ENCODE assay signal across 16 mouse cellular contexts in genomic region chr11:114671147-114671546, GRCm38 (mm10). TPM values are rescaled to one million over a fixed set of nuclear protein-coding genes. Genes with fewer than 3 reads are reported as not detected.
DNase-seq lines count a peak whose midpoint lies in the region; ATAC-seq and TF ChIP-seq lines count a peak whose summit lies in the region.
"Had no signal": no experiment of that assay in that cellular context is flagged by ENCODE, and none has a peak within 500 bp of the region (broad histone marks: within the 10 kb centered on the region; RNA-seq: fewer than 3 reads in every experiment).

No protein-coding gene starts in this region.

- no peak overlapping the region for H3K4me3 ChIP-seq in forebrain, embryonic 14.5 days (ENCODE audit: low read depth, low read length)
- no peak overlapping the region for H3K4me3 ChIP-seq in forebrain, embryonic 16.5 days (replicated peaks; ENCODE audit: low read length)
- H3K4me3 ChIP-seq in limb, embryonic 13.5 days: no peak overlapping the region
- no peak overlapping the region for H3K4me3 ChIP-seq in limb, embryonic 10.5 days
- peak overlapping the region in 1 of 2 experiments; percentile 99; a peak in 2 of 4 replicates for H3K4me3 ChIP-seq in ES-E14 (ENCODE audit: insufficient read depth in 1 of 2, low read depth in 1 of 2, low read length in 2 of 2, poor library complexity in 1 of 2, severe bottlenecking in 1 of 2)
- no peak overlapping the region for H3K4me3 ChIP-seq in liver, embryonic 15.5 days (replicated peaks)

- no peak for DNase-seq in forebrain, embryonic 14.5 days (ENCODE audit: low spot score)
- DNase-seq in limb, embryonic 10.5 days (ENCODE audit: low spot score): no peak
- no peak for DNase-seq in ES-E14 (ENCODE audit: low read depth, low spot score)
- no peak for DNase-seq in gastrocnemius, adult 8-10 months (ENCODE audit: low spot score in 2 of 2)
- no peak for DNase-seq in adrenal gland, postnatal 36 days
- DNase-seq: B cell, adult 2 months; cerebellum, adult 11 months; gastrocnemius, postnatal 14 days; heart, postnatal 14 days; lung, postnatal 36 days had no signal

- no peaks in the 10 kb centered on the region for H3K9me3 ChIP-seq in forebrain, embryonic 14.5 days (replicated peaks; ENCODE audit: control insufficient read depth, low read length)
- no peaks in the 10 kb centered on the region for H3K9me3 ChIP-seq in forebrain, embryonic 16.5 days (ENCODE audit: control insufficient read depth, low read length)
- H3K9me3 ChIP-seq in limb, embryonic 13.5 days: no peaks in the 10 kb centered on the region
- no peaks in the 10 kb centered on the region for H3K9me3 ChIP-seq in limb, embryonic 10.5 days (replicated peaks)
- H3K9me3 ChIP-seq in ES-E14 (ENCODE audit: control insufficient read depth, insufficient read depth, low read depth, low read length): no peaks in the 10 kb centered on the region
- no peaks in the 10 kb centered on the region for H3K9me3 ChIP-seq in liver, embryonic 15.5 days (replicated peaks)

- peaks cover 41% of the 10 kb centered on the region for H3K36me3 ChIP-seq in forebrain, embryonic 14.5 days (ENCODE audit: control insufficient read depth, insufficient read depth, low read length)
- peaks cover 22% of the 10 kb centered on the region for H3K36me3 ChIP-seq in forebrain, embryonic 16.5 days (ENCODE audit: control insufficient read depth, insufficient read depth)
- peaks cover 45% of the 10 kb centered on the region for H3K36me3 ChIP-seq in limb, embryonic 13.5 days
- peaks cover 49% of the 10 kb centered on the region for H3K36me3 ChIP-seq in limb, embryonic 10.5 days
- H3K36me3 ChIP-seq in ES-E14 (ENCODE audit: control insufficient read depth, insufficient read depth, low read length, poor library complexity, severe bottlenecking): peaks cover 49% of the 10 kb centered on the region
- H3K36me3 ChIP-seq in liver, embryonic 15.5 days (replicated peaks): peaks cover 41% of the 10 kb centered on the region

- no peak for ATAC-seq in forebrain, embryonic 14.5 days
- ATAC-seq in forebrain, embryonic 16.5 days: no peak
- ATAC-seq in limb, embryonic 13.5 days (ENCODE audit: low FRiP score, low read depth): no peak
- no peak for ATAC-seq in liver, embryonic 15.5 days (ENCODE audit: insufficient read depth)
- ATAC-seq: activated CD4-positive, CD25-positive, alpha-beta regulatory T cell, adult 4 months; midbrain, embryonic 16.5 days had no signal

- H3K27me3 ChIP-seq in forebrain, embryonic 14.5 days (replicated peaks; ENCODE audit: control insufficient read depth, insufficient read depth, low read length): no peaks in the 10 kb centered on the region
- no peaks in the 10 kb centered on the region for H3K27me3 ChIP-seq in forebrain, embryonic 16.5 days (replicated peaks; ENCODE audit: control insufficient read depth, insufficient read depth, low read length)
- 0 out of 2 replicates have a peak, but pooled peaks cover 4% of the 10 kb centered on the region for H3K27me3 ChIP-seq in limb, embryonic 13.5 days
- peaks cover 11% of the 10 kb centered on the region for H3K27me3 ChIP-seq in limb, embryonic 10.5 days (ENCODE audit: low read depth, poor library complexity, severe bottlenecking)
- H3K27me3 ChIP-seq in liver, embryonic 15.5 days: peaks cover 13% of the 10 kb centered on the region

- 90% methylated on average over 5 of the region's 5 CpGs for WGBS in forebrain, embryonic 14.5 days
- WGBS in forebrain, embryonic 16.5 days: 95% methylated on average over 5 of the region's 5 CpGs
- WGBS in limb, embryonic 13.5 days: 88% methylated on average over 5 of the region's 5 CpGs
- 92% methylated on average over 5 of the region's 5 CpGs for WGBS in limb, embryonic 10.5 days
- WGBS in liver, embryonic 15.5 days (ENCODE audit: insufficient replicate concordance): 76% methylated on average over 5 of the region's 5 CpGs

- H3K4me2 ChIP-seq in forebrain, embryonic 14.5 days (ENCODE audit: low read length): no peak overlapping the region
- no peak overlapping the region for H3K4me2 ChIP-seq in forebrain, embryonic 16.5 days (ENCODE audit: low read length)
- H3K4me2 ChIP-seq in limb, embryonic 13.5 days (replicated peaks): 0 out of 2 replicates have a peak overlapping the region, but pooled peaks have one; percentile 92
- H3K4me2 ChIP-seq in liver, embryonic 15.5 days: peak overlapping the region; percentile 83; the same call in 1 of the 2 replicates

- no peak overlapping the region for H3K27ac ChIP-seq in forebrain, embryonic 14.5 days (ENCODE audit: low read depth, low read length)
- H3K27ac ChIP-seq in forebrain, embryonic 16.5 days (ENCODE audit: low read length): no peak overlapping the region
- no peak overlapping the region for H3K27ac ChIP-seq in limb, embryonic 13.5 days
- H3K27ac ChIP-seq in limb, embryonic 10.5 days: no peak overlapping the region
- H3K27ac ChIP-seq in ES-E14 (ENCODE audit: insufficient read depth, low read depth, low read length, poor library complexity, severe bottlenecking): peak overlapping the region; percentile 55; the same call in 1 of the 2 replicates
- 0 out of 2 replicates have a peak overlapping the region, but pooled peaks have one; percentile 80 for H3K27ac ChIP-seq in liver, embryonic 15.5 days (replicated peaks)
- H3K27ac ChIP-seq: kidney, postnatal 0 days had no signal

- H3K9ac ChIP-seq in forebrain, embryonic 14.5 days (ENCODE audit: low read length): 0 out of 2 replicates have a peak overlapping the region, but pooled peaks have one; percentile 91
- no peak overlapping the region for H3K9ac ChIP-seq in forebrain, embryonic 16.5 days (replicated peaks; ENCODE audit: low read depth, low read length)
- H3K9ac ChIP-seq in limb, embryonic 13.5 days: no peak overlapping the region
- peak overlapping the region; percentile 100 for H3K9ac ChIP-seq in ES-E14 (ENCODE audit: insufficient read depth, low read depth, low read length, poor library complexity, severe bottlenecking)
- no peak overlapping the region for H3K9ac ChIP-seq in liver, embryonic 15.5 days

- peaks cover 19% of the 10 kb centered on the region for H3K4me1 ChIP-seq in forebrain, embryonic 14.5 days (ENCODE audit: control insufficient read depth, insufficient read depth, low read length)
- peaks cover 31% of the 10 kb centered on the region for H3K4me1 ChIP-seq in forebrain, embryonic 16.5 days (replicated peaks; ENCODE audit: control insufficient read depth, insufficient read depth, low read length)
- H3K4me1 ChIP-seq in limb, embryonic 13.5 days: peaks cover 34% of the 10 kb centered on the region
- H3K4me1 ChIP-seq in limb, embryonic 10.5 days: peaks cover 53% of the 10 kb centered on the region
- H3K4me1 ChIP-seq in ES-E14 (ENCODE audit: control insufficient read depth in 2 of 2, insufficient read depth in 2 of 2, low read length in 2 of 2, poor library complexity in 1 of 2): peaks cover 0 to 25% of the 10 kb centered on the region in 2 experiments; a peak in 2 of 4 replicates
- peaks cover 51% of the 10 kb centered on the region for H3K4me1 ChIP-seq in liver, embryonic 15.5 days (replicated peaks)

- in situ Hi-C loops in ES-E14 (cut with MboI; ENCODE audit: low sequenced_read_pairs in 2 of 2, unreplicated experiment in 2 of 2): no loop called here

TF ChIP-seq in ES-E14, 5 proteins besides CTCF, POLR2A, EP300 and RAD21:
- TF ChIP-seq CHD2 (IDR thresholded peaks at IDR 0.05; ENCODE audit: low read depth, low read length) (no peak), MAFK (IDR thresholded peaks at IDR 0.05; ENCODE audit: insufficient read depth, low read depth, low read length) (no peak), ZC3H11A (IDR thresholded peaks at IDR 0.05; ENCODE audit: borderline replicate concordance, low read depth, low read length) (no peak), ZNF384 (IDR thresholded peaks at IDR 0.05; ENCODE audit: low read depth, low read length) (no peak), HCFC1 (IDR thresholded peaks at IDR 0.05; ENCODE audit: borderline replicate concordance, insufficient read depth, low read length) (no peak)

RNA-seq across cellular contexts. Expression of gene Rpl38, which starts 2.8 kb away (rescaled TPM):
- 739 and 915 TPM in 2 replicates for polyA plus RNA-seq in forebrain, embryonic 14.5 days (2014; fragmentation: Nextera tagmentation; extraction: Ambion mirVana)
- polyA plus RNA-seq in forebrain, embryonic 16.5 days (2015; fragmentation: Nextera tagmentation; extraction: Ambion mirVana): 637 and 697 TPM in 2 replicates
- 966 and 986 TPM in 2 replicates for polyA plus RNA-seq in limb, embryonic 13.5 days (2015; fragmentation: Nextera tagmentation; extraction: Ambion mirVana)
- polyA plus RNA-seq in limb, embryonic 10.5 days (2016; fragmentation: Nextera tagmentation; extraction: Ambion mirVana): 966 and 1,201 TPM in 2 replicates
- 2,560 and 3,102 TPM in 2 replicates for total RNA-seq in ES-E14 (2012; rRNA removed)
- 503 and 662 TPM in 2 replicates for polyA plus RNA-seq in liver, embryonic 15.5 days (2015; fragmentation: Nextera tagmentation; extraction: Ambion mirVana)
- total RNA-seq in gastrocnemius, adult 8-10 months (2022): 100 to 1,000 TPM; 528 to 780 (median 621) TPM
- total RNA-seq in adrenal gland, postnatal 36 days (2021): 1,000 to 10,000 TPM; 1,120 to 1,187 TPM

RNA-seq across cellular contexts. Expression of gene Ttyh2, which starts 4.1 kb away (rescaled TPM):
- 24.0 and 25.2 TPM in 2 replicates for polyA plus RNA-seq in forebrain, embryonic 14.5 days (2014; fragmentation: Nextera tagmentation; extraction: Ambion mirVana)
- polyA plus RNA-seq in forebrain, embryonic 16.5 days (2015; fragmentation: Nextera tagmentation; extraction: Ambion mirVana): 25.1 and 27.5 TPM in 2 replicates
- 20.0 and 21.2 TPM in 2 replicates for polyA plus RNA-seq in limb, embryonic 13.5 days (2015; fragmentation: Nextera tagmentation; extraction: Ambion mirVana)
- 8.6 and 9.2 TPM in 2 replicates for polyA plus RNA-seq in limb, embryonic 10.5 days (2016; fragmentation: Nextera tagmentation; extraction: Ambion mirVana)
- total RNA-seq in ES-E14 (2012; rRNA removed): 16.7 and 40.0 TPM in 2 replicates
- 8.1 and 10.5 TPM in 2 replicates for polyA plus RNA-seq in liver, embryonic 15.5 days (2015; fragmentation: Nextera tagmentation; extraction: Ambion mirVana)
- total RNA-seq in gastrocnemius, adult 8-10 months (2022): 10 to 100 TPM; 17.6 to 20.2 (median 19.4) TPM
- 100 to 1,000 TPM in 1 of 2 experiments, 10 to 100 TPM in 1; 64.3 to 124 TPM for total RNA-seq in adrenal gland, postnatal 36 days (2021)

RNA-seq across cellular contexts. Expression of gene Dnaic2, which starts 56.1 kb away (rescaled TPM):
- 2.1 and 3.0 TPM in 2 replicates for polyA plus RNA-seq in forebrain, embryonic 14.5 days (2014; fragmentation: Nextera tagmentation; extraction: Ambion mirVana)
- polyA plus RNA-seq in forebrain, embryonic 16.5 days (2015; fragmentation: Nextera tagmentation; extraction: Ambion mirVana): 1.5 and 2.0 TPM in 2 replicates
- 0.83 and 0.95 TPM in 2 replicates for polyA plus RNA-seq in limb, embryonic 13.5 days (2015; fragmentation: Nextera tagmentation; extraction: Ambion mirVana)
- polyA plus RNA-seq in limb, embryonic 10.5 days (2016; fragmentation: Nextera tagmentation; extraction: Ambion mirVana): 0.13 and 0.39 TPM in 2 replicates
- 0.71 and 2.6 TPM in 2 replicates for total RNA-seq in ES-E14 (2012; rRNA removed)
- 0.18 and 0.56 TPM in 2 replicates for polyA plus RNA-seq in liver, embryonic 15.5 days (2015; fragmentation: Nextera tagmentation; extraction: Ambion mirVana)
- not detected for total RNA-seq in gastrocnemius, adult 8-10 months (2022)
- total RNA-seq in adrenal gland, postnatal 36 days (2021): under 1 TPM; 0.23 to 0.36 TPM
- polyA plus RNA-seq: activated CD4-positive, CD25-positive, alpha-beta regulatory T cell, adult 4 months had no signal

Comparison
In these comparisons a context has a peak if more than half of its experiments do, and no peak if none do; other contexts are left out.
1. H3K9ac ChIP-seq: peak in forebrain, embryonic 14.5 days (single experiment) and ES-E14 (single experiment); none in forebrain, embryonic 16.5 days (single experiment), limb, embryonic 13.5 days (single experiment) and liver, embryonic 15.5 days (single experiment).
2. H3K27ac ChIP-seq: peak in ES-E14 (single experiment) and liver, embryonic 15.5 days (single experiment); none in forebrain, embryonic 14.5 days (single experiment), forebrain, embryonic 16.5 days (single experiment), limb, embryonic 13.5 days (single experiment) and limb, embryonic 10.5 days (single experiment).
3. H3K4me2 ChIP-seq: peak in limb, embryonic 13.5 days (single experiment) and liver, embryonic 15.5 days (single experiment); none in forebrain, embryonic 14.5 days (single experiment) and forebrain, embryonic 16.5 days (single experiment).